Mouse (Mus musculus) testis, adult 2 months (tissue): ENCODE measurements around the gene Esrrg. TPM values are rescaled to one million over a fixed set of nuclear protein-coding genes. Genes with fewer than 3 reads are reported as not detected.

ENCODE experiments used
- H3K27ac ChIP-seq: fragments of 200-500 bp; 2 replicates; pipeline ENCODE4 v1.5.1; 2012; ENCODE audit warnings: low read depth, low read length; ENCODE audit not compliant: control insufficient read depth, insufficient read depth
- H3K27me3 ChIP-seq: fragments of 200-500 bp; 2 replicates; pipeline ENCODE4 v1.6.1; 2012; ENCODE audit warnings: mild to moderate bottlenecking, low read length, moderate library complexity; ENCODE audit not compliant: control insufficient read depth, insufficient read depth
- H3K36me3 ChIP-seq: fragments of 200-500 bp; 2 replicates; pipeline ENCODE4 v1.6.1; 2012; ENCODE audit warnings: mild to moderate bottlenecking, low read length; ENCODE audit not compliant: control insufficient read depth, insufficient read depth
- H3K4me1 ChIP-seq: fragments of 200-500 bp; 2 replicates; pipeline ENCODE4 v1.6.1; 2012; ENCODE audit warnings: low read length; ENCODE audit not compliant: control insufficient read depth, insufficient read depth
- H3K4me3 ChIP-seq: fragments of 200-500 bp; 2 replicates; pipeline ENCODE4 v1.5.1; 2012; ENCODE audit warnings: low read depth, mild to moderate bottlenecking, low read length, moderate library complexity, mixed read lengths; ENCODE audit not compliant: control insufficient read depth
- CTCF ChIP-seq: fragments of 200-500 bp; IDR thresholded peaks from 2 replicates; pipeline ENCODE4 v1.5.1; 2012; ENCODE audit warnings: low read depth, mild to moderate bottlenecking, inconsistent platforms, low read length, moderate library complexity; ENCODE audit not compliant: control insufficient read depth, insufficient read depth, insufficient replicate concordance
- POLR2A ChIP-seq: fragments of 200-500 bp; IDR thresholded peaks from 2 replicates; pipeline ENCODE4 v1.6.1; 2012; ENCODE audit warnings: low read depth, mild to moderate bottlenecking, inconsistent platforms, low read length, moderate library complexity; ENCODE audit not compliant: control insufficient read depth
- polyA plus RNA-seq: library from polyadenylated mRNA; depleted of rRNA; stranded (reverse); fragments of >200 nt; gene quantifications from 2 replicates; pipeline ENCODE4 v1.2.3, GENCODE M21; 2012

The Esrrg gene
- polyA plus RNA-seq, 1 experiment: 0.28 TPM

DNA sequence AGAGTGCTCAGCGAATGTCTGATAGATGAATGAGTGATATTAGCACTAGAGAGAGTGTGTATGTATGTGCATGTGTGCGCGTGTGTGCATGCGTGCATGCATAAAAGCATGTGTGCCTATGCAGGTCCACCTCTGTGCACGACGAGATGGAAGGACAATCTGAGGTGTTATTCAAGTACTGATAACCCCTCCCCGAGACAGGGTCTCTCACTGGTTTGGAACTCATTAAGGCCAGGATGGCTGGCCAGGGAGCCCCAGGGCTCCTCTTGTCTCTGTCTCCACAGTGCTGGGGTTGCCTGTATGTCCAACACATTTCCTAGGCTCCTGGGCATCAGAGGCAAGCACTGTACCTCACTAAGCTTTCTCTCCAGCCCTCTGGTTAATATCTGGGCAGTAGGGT, 128.7 kb downstream of the Esrrg start:
- Histone ChIP-seq H3K36me3 (no peaks in the 10 kb centered on the region), H3K4me1 (peaks cover 2% of the 10 kb centered on the region; the same call in 1 of the 2 replicates), H3K27ac (no peak overlapping the region), H3K27me3 (no peaks in the 10 kb centered on the region), H3K4me3 (no peak overlapping the region)
- TF ChIP-seq CTCF: no peak

- H3K4me1 ChIP-seq: peaks cover 2% of the 10 kb centered on the region; the same call in 1 of the 2 replicates
- no peak for TF ChIP-seq POLR2A
- no peak for TF ChIP-seq CTCF
- H3K4me3 ChIP-seq: no peak overlapping the region
- no peak overlapping the region for H3K27ac ChIP-seq
- no peaks in the 10 kb centered on the region for H3K36me3 ChIP-seq
- no peaks in the 10 kb centered on the region for H3K27me3 ChIP-seq
Observed at GRCm38 (mm10) chr1:187740531-187740930, 131.9 kb downstream of the Esrrg start.

GRCm38 (mm10) chr1:187741306-187741705, 132.7 kb downstream of the Esrrg start:
- Histone ChIP-seq H3K4me3 (no peak overlapping the region), H3K27ac (no peak overlapping the region), H3K27me3 (no peaks in the 10 kb centered on the region), H3K36me3 (no peaks in the 10 kb centered on the region), H3K4me1 (peaks cover 2% of the 10 kb centered on the region; the same call in 1 of the 2 replicates)
- no peak for TF ChIP-seq CTCF
- TF ChIP-seq POLR2A: no peak

DNA sequence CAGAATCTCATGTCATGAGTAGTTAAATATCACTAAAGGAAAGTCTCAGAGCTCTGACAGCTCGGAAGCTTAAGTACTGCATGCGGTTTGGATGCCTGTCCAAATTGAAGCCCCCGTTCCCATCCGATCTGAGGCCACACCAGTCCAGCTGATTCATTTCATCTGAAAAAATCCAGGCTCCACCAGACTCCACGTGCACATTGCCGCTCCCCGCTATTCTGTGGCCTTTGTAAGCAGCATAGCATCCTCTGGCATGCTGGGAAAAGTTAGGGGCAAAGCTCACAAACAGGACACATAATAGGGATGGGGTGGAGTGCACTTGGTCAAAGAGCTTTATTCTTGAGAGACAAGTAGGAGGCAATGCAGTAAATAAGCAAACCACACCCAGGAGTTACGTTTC, 133.5 kb downstream of the Esrrg start:
- Histone ChIP-seq H3K4me3 (no peak overlapping the region), H3K27ac (no peak overlapping the region), H3K36me3 (no peaks in the 10 kb centered on the region), H3K27me3 (no peaks in the 10 kb centered on the region), H3K4me1 (no peaks in the 10 kb centered on the region)
- TF ChIP-seq POLR2A (no peak), CTCF (no peak)

DNA sequence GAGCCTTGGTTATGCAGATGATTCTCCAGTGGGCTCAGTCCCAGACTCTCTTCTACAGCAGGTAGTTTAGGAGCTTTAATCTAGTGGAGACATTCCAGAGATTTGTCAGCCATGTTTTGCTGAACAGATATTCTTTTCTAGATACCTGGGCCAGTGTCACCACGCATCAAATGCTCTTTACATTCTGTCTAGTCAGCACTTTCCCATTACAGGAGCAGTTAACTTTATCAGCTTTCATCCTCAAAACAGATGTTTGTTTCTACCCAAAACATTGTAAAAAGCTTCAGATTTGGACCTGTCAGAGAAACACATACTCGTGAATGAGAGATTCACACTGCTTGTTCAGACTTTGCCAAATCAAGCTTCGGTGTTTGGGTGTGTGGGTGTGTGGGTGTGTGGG, 140.7 kb downstream of the Esrrg start:
- H3K27me3 ChIP-seq: no peaks in the 10 kb centered on the region
- TF ChIP-seq POLR2A (no peak), CTCF (no peak)
- H3K36me3 ChIP-seq: no peaks in the 10 kb centered on the region
- H3K4me1 ChIP-seq: no peaks in the 10 kb centered on the region
- no peak overlapping the region for H3K27ac ChIP-seq
- no peak overlapping the region for H3K4me3 ChIP-seq

DNA sequence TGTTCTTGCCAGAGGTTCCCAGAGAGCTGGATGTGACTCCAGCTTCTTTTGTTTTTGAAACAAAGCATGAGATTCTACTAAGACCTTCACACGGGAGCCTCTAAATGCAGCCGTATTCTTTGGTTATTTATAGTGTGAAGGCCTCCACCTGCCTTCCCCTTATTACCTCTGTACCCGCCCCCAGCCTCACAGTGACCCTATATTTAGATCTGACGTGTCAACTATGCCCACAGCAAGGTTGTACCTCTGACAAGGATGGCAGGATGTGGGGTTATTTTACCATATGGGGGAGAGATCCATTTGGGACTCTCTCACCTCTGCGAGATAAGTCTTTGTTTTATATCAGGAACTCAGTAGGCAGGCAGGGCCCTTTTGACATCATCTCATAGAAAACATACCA, 141.3 kb downstream of the Esrrg start:
- TF ChIP-seq CTCF: no peak
- no peak for TF ChIP-seq POLR2A
- Histone ChIP-seq H3K27ac (no peak overlapping the region), H3K27me3 (no peaks in the 10 kb centered on the region), H3K4me3 (no peak overlapping the region), H3K36me3 (no peaks in the 10 kb centered on the region), H3K4me1 (no peaks in the 10 kb centered on the region)

- Histone ChIP-seq H3K36me3 (no peaks in the 10 kb centered on the region), H3K4me3 (no peak overlapping the region), H3K27me3 (no peaks in the 10 kb centered on the region), H3K27ac (no peak overlapping the region), H3K4me1 (no peaks in the 10 kb centered on the region)
- TF ChIP-seq POLR2A (no peak), CTCF (no peak)
Observed at GRCm38 (mm10) chr1:187755528-187755927, 146.9 kb downstream of the Esrrg start.

DNA sequence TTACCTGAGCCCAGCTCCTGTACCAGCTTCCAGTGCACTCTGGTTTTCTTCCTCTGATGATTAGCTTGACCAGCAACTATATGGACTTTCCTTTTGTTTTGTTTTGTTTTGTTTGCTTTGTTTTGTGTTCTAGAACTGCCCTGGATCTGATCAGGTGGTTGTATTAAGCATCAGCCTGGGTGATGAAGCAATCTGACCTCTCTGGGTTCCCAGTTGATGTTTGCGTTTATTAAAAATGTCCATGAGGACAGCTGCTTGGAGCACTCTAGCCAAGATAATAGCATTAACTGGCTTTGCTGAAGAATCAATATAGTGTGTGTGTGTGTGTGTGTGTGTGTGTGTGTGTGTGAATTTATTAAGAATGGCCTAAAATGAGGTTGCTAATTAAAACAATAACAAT, 149.4 kb downstream of the Esrrg start:
- H3K4me1 ChIP-seq: no peaks in the 10 kb centered on the region; the same call in 1 of the 2 replicates
- H3K4me3 ChIP-seq: no peak overlapping the region
- TF ChIP-seq CTCF: no peak
- TF ChIP-seq POLR2A: no peak
- H3K36me3 ChIP-seq: no peaks in the 10 kb centered on the region
- no peaks in the 10 kb centered on the region for H3K27me3 ChIP-seq
- no peak overlapping the region for H3K27ac ChIP-seq
